Mouse (Mus musculus): Measurements from ENCODE around the gene Olfr1201. TPM values are rescaled to one million over a fixed set of nuclear protein-coding genes. Genes with fewer than 3 reads are reported as not detected.

Gene Olfr1201
- total RNA-seq, 1 experiment = not detected

GRCm38 (mm10) chr2:88814196-88814595 lies 21.4 kb downstream of the Olfr1201 start, which contains the start of gene Olfr1202:
Gene Olfr1202 (plus strand): TSS chr2:88814496.
- DNase-seq (ENCODE audit: low read depth, low spot score) = no peak
- no peaks in the 10 kb centered on the region for H3K9me3 ChIP-seq (ENCODE audit: control insufficient read depth, insufficient read depth, low read depth, low read length)
- H3K4me1 ChIP-seq (ENCODE audit: control insufficient read depth in 2 of 2, insufficient read depth in 2 of 2, low read length in 2 of 2, poor library complexity in 1 of 2) = no peaks in the 10 kb centered on the region
- H3K36me3 ChIP-seq (ENCODE audit: control insufficient read depth, insufficient read depth, low read length, poor library complexity, severe bottlenecking) = no peaks in the 10 kb centered on the region
- TF ChIP-seq MAFK (IDR thresholded peaks at IDR 0.05; ENCODE audit: insufficient read depth, low read depth, low read length) (no peak), ZNF384 (IDR thresholded peaks at IDR 0.05; ENCODE audit: low read depth, low read length) (no peak), HCFC1 (IDR thresholded peaks at IDR 0.05; ENCODE audit: borderline replicate concordance, insufficient read depth, low read length) (no peak), ZC3H11A (IDR thresholded peaks at IDR 0.05; ENCODE audit: borderline replicate concordance, low read depth, low read length) (no peak), CHD2 (IDR thresholded peaks at IDR 0.05; ENCODE audit: low read depth, low read length) (no peak)
- H3K27ac ChIP-seq (ENCODE audit: insufficient read depth, low read depth, low read length, poor library complexity, severe bottlenecking) = no peak within 1 kb of the TSS
- in situ Hi-C loops (cut with MboI; ENCODE audit: low sequenced_read_pairs in 2 of 2, unreplicated experiment in 2 of 2) = no loop called here
- H3K9ac ChIP-seq (ENCODE audit: insufficient read depth, low read depth, low read length, poor library complexity, severe bottlenecking) = no peak within 1 kb of the TSS
- H3K4me3 ChIP-seq (ENCODE audit: insufficient read depth in 1 of 2, low read depth in 1 of 2, low read length in 2 of 2, poor library complexity in 1 of 2, severe bottlenecking in 1 of 2) = no peak within 1 kb of the TSS

GRCm38 (mm10) chr2:88829437-88829836 lies 36.6 kb downstream of the Olfr1201 start, which contains the start of gene Olfr1205:
Gene Olfr1205 (plus strand): TSS chr2:88829737.
- DNase-seq (ENCODE audit: low read depth, low spot score) = no peak
- Histone ChIP-seq H3K36me3 (ENCODE audit: control insufficient read depth, insufficient read depth, low read length, poor library complexity, severe bottlenecking) (no peaks in the 10 kb centered on the region), H3K9me3 (ENCODE audit: control insufficient read depth, insufficient read depth, low read depth, low read length) (no peaks in the 10 kb centered on the region), H3K27ac (ENCODE audit: insufficient read depth, low read depth, low read length, poor library complexity, severe bottlenecking) (no peak within 1 kb of the TSS), H3K9ac (ENCODE audit: insufficient read depth, low read depth, low read length, poor library complexity, severe bottlenecking) (no peak within 1 kb of the TSS), H3K4me1 (ENCODE audit: control insufficient read depth in 2 of 2, insufficient read depth in 2 of 2, low read length in 2 of 2, poor library complexity in 1 of 2) (no peaks in the 10 kb centered on the region), H3K4me3 (ENCODE audit: insufficient read depth in 1 of 2, low read depth in 1 of 2, low read length in 2 of 2, poor library complexity in 1 of 2, severe bottlenecking in 1 of 2) (no peak within 1 kb of the TSS)
- TF ChIP-seq HCFC1 (IDR thresholded peaks at IDR 0.05; ENCODE audit: borderline replicate concordance, insufficient read depth, low read length) (no peak), ZC3H11A (IDR thresholded peaks at IDR 0.05; ENCODE audit: borderline replicate concordance, low read depth, low read length) (no peak), ZNF384 (IDR thresholded peaks at IDR 0.05; ENCODE audit: low read depth, low read length) (no peak), CHD2 (IDR thresholded peaks at IDR 0.05; ENCODE audit: low read depth, low read length) (no peak), MAFK (IDR thresholded peaks at IDR 0.05; ENCODE audit: insufficient read depth, low read depth, low read length) (no peak)
- in situ Hi-C loops (cut with MboI; ENCODE audit: low sequenced_read_pairs in 2 of 2, unreplicated experiment in 2 of 2) = no loop called here

GRCm38 (mm10) chr2:88838477-88838876 lies 45.6 kb downstream of the Olfr1201 start:
- Histone ChIP-seq H3K9ac (ENCODE audit: insufficient read depth, low read depth, low read length, poor library complexity, severe bottlenecking) (no peak overlapping the region), H3K4me3 (ENCODE audit: insufficient read depth in 1 of 2, low read depth in 1 of 2, low read length in 2 of 2, poor library complexity in 1 of 2, severe bottlenecking in 1 of 2) (no peak overlapping the region), H3K27ac (ENCODE audit: insufficient read depth, low read depth, low read length, poor library complexity, severe bottlenecking) (no peak overlapping the region), H3K4me1 (ENCODE audit: control insufficient read depth in 2 of 2, insufficient read depth in 2 of 2, low read length in 2 of 2, poor library complexity in 1 of 2) (no peaks in the 10 kb centered on the region), H3K9me3 (ENCODE audit: control insufficient read depth, insufficient read depth, low read depth, low read length) (no peaks in the 10 kb centered on the region), H3K36me3 (ENCODE audit: control insufficient read depth, insufficient read depth, low read length, poor library complexity, severe bottlenecking) (no peaks in the 10 kb centered on the region)
- TF ChIP-seq HCFC1 (IDR thresholded peaks at IDR 0.05; ENCODE audit: borderline replicate concordance, insufficient read depth, low read length) = no peak
- no peak for TF ChIP-seq ZC3H11A (IDR thresholded peaks at IDR 0.05; ENCODE audit: borderline replicate concordance, low read depth, low read length)
- no peak for TF ChIP-seq ZNF384 (IDR thresholded peaks at IDR 0.05; ENCODE audit: low read depth, low read length)
- TF ChIP-seq CHD2 (IDR thresholded peaks at IDR 0.05; ENCODE audit: low read depth, low read length) = no peak
- TF ChIP-seq MAFK (IDR thresholded peaks at IDR 0.05; ENCODE audit: insufficient read depth, low read depth, low read length) = no peak
- DNase-seq (ENCODE audit: low read depth, low spot score) = no peak
- in situ Hi-C loops (cut with MboI; ENCODE audit: low sequenced_read_pairs in 2 of 2, unreplicated experiment in 2 of 2) = no loop called here

Other genes starting within 250 kb of the Olfr1201 start
- not detected in 2 replicates for gene Olfr1188, start 236.1 kb upstream of the Olfr1201 start, total RNA-seq (2012; rRNA removed)
- gene Olfr1189, start 206.6 kb upstream of the Olfr1201 start, total RNA-seq (2012; rRNA removed) = not detected in 2 replicates
- not detected in 2 replicates for gene Olfr1191-ps1, start 152.5 kb upstream of the Olfr1201 start, total RNA-seq (2012; rRNA removed)
- not detected in 2 replicates for gene Olfr1192-ps1, start 144.5 kb upstream of the Olfr1201 start, total RNA-seq (2012; rRNA removed)
- gene Olfr1193, start 117.4 kb upstream of the Olfr1201 start, total RNA-seq (2012; rRNA removed) = not detected in 2 replicates
- not detected in 2 replicates for gene Olfr1195, start 103.8 kb upstream of the Olfr1201 start, total RNA-seq (2012; rRNA removed)
- 0.09 and 0.11 TPM in 2 replicates for gene Olfr1196, start 88.4 kb upstream of the Olfr1201 start, total RNA-seq (2012; rRNA removed)
- not detected in 2 replicates for gene Olfr1197, start 60.7 kb upstream of the Olfr1201 start, total RNA-seq (2012; rRNA removed)
- not detected in 2 replicates for gene Olfr1198, start 41.7 kb upstream of the Olfr1201 start, total RNA-seq (2012; rRNA removed)
- gene Olfr1199, start 32.6 kb upstream of the Olfr1201 start, total RNA-seq (2012; rRNA removed) = not detected in 2 replicates
- not detected in 2 replicates for gene Olfr1200, start 22.5 kb upstream of the Olfr1201 start, total RNA-seq (2012; rRNA removed)
- not detected in 2 replicates for gene Olfr1202, start 21.5 kb downstream of the Olfr1201 start, total RNA-seq (2012; rRNA removed)
- gene Olfr1205, start 36.7 kb downstream of the Olfr1201 start, total RNA-seq (2012; rRNA removed) = not detected in 2 replicates
- gene Olfr1204, start 56.3 kb downstream of the Olfr1201 start, total RNA-seq (2012; rRNA removed) = not detected in 2 replicates
- gene Olfr1206, start 70.2 kb downstream of the Olfr1201 start, total RNA-seq (2012; rRNA removed) = not detected in 2 replicates
- not detected in 2 replicates for gene Olfr1208, start 109.3 kb downstream of the Olfr1201 start, total RNA-seq (2012; rRNA removed)
- not detected in 2 replicates for gene Olfr1209, start 122.1 kb downstream of the Olfr1201 start, total RNA-seq (2012; rRNA removed)
- not detected in 2 replicates for gene Olfr1211, start 145.1 kb downstream of the Olfr1201 start, total RNA-seq (2012; rRNA removed)
- not detected in 2 replicates for gene Olfr1212, start 160.9 kb downstream of the Olfr1201 start, total RNA-seq (2012; rRNA removed)
- gene Gm13762, start 187.2 kb downstream of the Olfr1201 start, total RNA-seq (2012; rRNA removed) = not detected in 2 replicates
- not detected in 2 replicates for gene Olfr1214, start 199.6 kb downstream of the Olfr1201 start, total RNA-seq (2012; rRNA removed)
- not detected in 2 replicates for gene Olfr1215, start 213.9 kb downstream of the Olfr1201 start, total RNA-seq (2012; rRNA removed)
- not detected in 2 replicates for gene Olfr1216, start 225.3 kb downstream of the Olfr1201 start, total RNA-seq (2012; rRNA removed)
- not detected in 2 replicates for gene Olfr1217, start 239.0 kb downstream of the Olfr1201 start, total RNA-seq (2012; rRNA removed)